Mouse (Mus musculus) olfactory bulb, adult 2 months (tissue): ENCODE results near the gene 5730409E04Rik.

Experiments used
- CTCF ChIP-seq: fragments of 200-500 bp; IDR thresholded peaks from 2 replicates; pipeline ENCODE4 v1.5.1; 2012; ENCODE audit warnings: low read depth, mild to moderate bottlenecking, low read length, moderate library complexity; ENCODE audit not compliant: insufficient read depth
- POLR2A ChIP-seq: fragments of 200-500 bp; IDR thresholded peaks from 2 replicates; pipeline ENCODE4 v1.6.1; 2012; ENCODE audit warnings: mild to moderate bottlenecking, low read depth, low read length, moderate library complexity; ENCODE audit not compliant: insufficient read depth

- no peak for TF ChIP-seq CTCF
- no peak for TF ChIP-seq POLR2A
Measured at GRCm38 (mm10) chr4:126620349-126620874, 10.8 kb downstream of the 5730409E04Rik start.
